In genomic region chr2:23194366-23194765, GRCm38 (mm10) we compare ENCODE assay signal across 21 mouse cellular contexts. TPM values are rescaled to one million over a fixed set of nuclear protein-coding genes. Genes with fewer than 3 reads are reported as not detected.
"Had no signal": no experiment of that assay in that cellular context is flagged by ENCODE, and none has a peak within 500 bp of the region (broad histone marks: within the 10 kb centered on the region; RNA-seq: fewer than 3 reads in every experiment).

No protein-coding gene starts in this region.

- H3K4me3 ChIP-seq: intestine, embryonic 15.5 days; left cerebral cortex, adult 2 months; liver, embryonic 13.5 days; stomach, embryonic 15.5 days had no signal

- DNase-seq: kidney, adult 18-20 months; kidney, adult 9 months; kidney, postnatal 14 days; kidney, postnatal 4 days; liver, embryonic 13.5 days; lung, adult 2 months; lung, postnatal 14 days; midbrain, embryonic 14.5 days; thymus, postnatal 25 days had no signal

- H3K27ac ChIP-seq: intestine, embryonic 15.5 days; left cerebral cortex, adult 2 months; liver, embryonic 13.5 days; macrophage; stomach, embryonic 15.5 days had no signal

- H3K27me3 ChIP-seq: intestine, embryonic 15.5 days; liver, embryonic 13.5 days; stomach, embryonic 15.5 days had no signal

- H3K4me2 ChIP-seq: intestine, embryonic 15.5 days; liver, embryonic 13.5 days; stomach, embryonic 15.5 days had no signal

- ATAC-seq: intestine, embryonic 15.5 days had no signal

- H3K9ac ChIP-seq: intestine, embryonic 15.5 days; liver, embryonic 13.5 days; stomach, embryonic 15.5 days had no signal

- H3K9me3 ChIP-seq: intestine, embryonic 15.5 days; liver, embryonic 13.5 days; stomach, embryonic 15.5 days had no signal

- H3K4me1 ChIP-seq: intestine, embryonic 15.5 days; liver, embryonic 13.5 days; stomach, embryonic 15.5 days had no signal

RNA-seq across cellular contexts. Expression of gene 4931423N10Rik, which starts 12.9 kb away (rescaled TPM):
- total RNA-seq: liver, adult 2 months; megakaryocyte, adult 5-6 weeks had no signal
- polyA plus RNA-seq: intestine, embryonic 15.5 days; kidney, embryonic 16.5 days; limb, embryonic 11.5 days; limb, embryonic 14.5 days; liver, adult 2 months; liver, embryonic 13.5 days; liver, embryonic 16.5 days; lung, adult 2 months; lung, embryonic 16.5 days; macrophage; midbrain, embryonic 14.5 days; neural tube, embryonic 11.5 days; stomach, embryonic 15.5 days had no signal
